In genomic region chr8:12947604-12948573, GRCm38 (mm10) we compare ENCODE assay signal across 8 mouse cellular contexts.
A peak's percentile ranks its signal among the peaks of the same experiment; 100 is the strongest.
DNase-seq lines count a peak whose midpoint lies in the region; ATAC-seq lines count a peak whose summit lies in the region.

No protein-coding gene starts in this region.

- H3K4me1 ChIP-seq in intestine, embryonic 16.5 days (ENCODE audit: control insufficient read depth, insufficient read depth, low read length) = peaks cover 15% of the 10 kb centered on the region
- peaks cover 20% of the 10 kb centered on the region for H3K4me1 ChIP-seq in neural tube, embryonic 11.5 days (ENCODE audit: control insufficient read depth, insufficient read depth, low read length)

- 10% methylated on average over 21 of the region's 21 CpGs for WGBS in intestine, embryonic 16.5 days
- WGBS in neural tube, embryonic 11.5 days = 8% methylated on average over 21 of the region's 21 CpGs

- ATAC-seq in frontal cortex, adult (ENCODE audit: low TSS enrichment) = peak; percentile 68
- ATAC-seq in intestine, embryonic 16.5 days = peak; percentile 54
- ATAC-seq in neural tube, embryonic 11.5 days (ENCODE audit: insufficient read depth, low FRiP score, low TSS enrichment) = peak; percentile 78

- H3K9ac ChIP-seq in intestine, embryonic 16.5 days (ENCODE audit: low read depth, low read length) = peak overlapping the region; percentile 58
- peak overlapping the region; percentile 81 for H3K9ac ChIP-seq in neural tube, embryonic 11.5 days (ENCODE audit: low read length)

- H3K9me3 ChIP-seq in intestine, embryonic 16.5 days (ENCODE audit: control insufficient read depth, low read length) = no peaks in the 10 kb centered on the region
- H3K9me3 ChIP-seq in neural tube, embryonic 11.5 days (ENCODE audit: control insufficient read depth, low read length) = no peaks in the 10 kb centered on the region

- H3K27ac ChIP-seq in intestine, embryonic 16.5 days (ENCODE audit: low read length) = no peak overlapping the region
- H3K27ac ChIP-seq in neural tube, embryonic 11.5 days (ENCODE audit: low read depth, low read length) = peak overlapping the region; percentile 93

- DNase-seq in frontal cortex, postnatal 36 days (ENCODE audit: low spot score in 2 of 2) = no peak
- peak; percentile 36 for DNase-seq in right cerebral cortex, postnatal 14 days
- DNase-seq in right cerebral cortex, postnatal 25 days = no peak
- DNase-seq in neural tube, embryonic 11.5 days (ENCODE audit: low spot score) = peak; percentile 69
- DNase-seq in adrenal gland, postnatal 4 days (ENCODE audit: low spot score in 2 of 2) = no peak
- no peak for DNase-seq in thymus, postnatal 14 days

- no peaks in the 10 kb centered on the region for H3K27me3 ChIP-seq in intestine, embryonic 16.5 days (replicated peaks; ENCODE audit: control insufficient read depth, insufficient read depth, low read length)
- no peaks in the 10 kb centered on the region for H3K27me3 ChIP-seq in neural tube, embryonic 11.5 days (ENCODE audit: control insufficient read depth, insufficient read depth, low read length)

- peak overlapping the region; percentile 52 for H3K4me2 ChIP-seq in intestine, embryonic 16.5 days (ENCODE audit: low read depth, low read length)
- peak overlapping the region; percentile 37 for H3K4me2 ChIP-seq in neural tube, embryonic 11.5 days (ENCODE audit: low read depth)

- H3K4me3 ChIP-seq in intestine, embryonic 16.5 days (ENCODE audit: low read length) = peak overlapping the region; percentile 26
- H3K4me3 ChIP-seq in neural tube, embryonic 11.5 days (ENCODE audit: low read depth, low read length) = peak overlapping the region; percentile 32

- no peaks in the 10 kb centered on the region for H3K36me3 ChIP-seq in intestine, embryonic 16.5 days (ENCODE audit: control insufficient read depth, insufficient read depth, low read length)
- no peaks in the 10 kb centered on the region for H3K36me3 ChIP-seq in neural tube, embryonic 11.5 days (ENCODE audit: control insufficient read depth, insufficient read depth, low read length)

Comparison
In these comparisons a context has a peak if more than half of its experiments do, and no peak if none do; other contexts are left out.
1. DNase-seq: peak in right cerebral cortex, postnatal 14 days (single experiment) and neural tube, embryonic 11.5 days (single experiment); none in frontal cortex, postnatal 36 days (0 of 2), right cerebral cortex, postnatal 25 days (single experiment), adrenal gland, postnatal 4 days (0 of 2) and thymus, postnatal 14 days (single experiment).
2. Peak in every context shown above with its lines, with median percentiles within 50 percentile points of each other: ATAC-seq.